Mouse (Mus musculus) ES-CJ7 (cell line): ENCODE data around the gene Ccdc88b.

Experiments
- DNase-seq: peaks from one replicate; pipeline ENCODE4 v3.0.0; 2011; ENCODE audit warnings: low read depth, low spot score

Ccdc88b gene

DNA sequence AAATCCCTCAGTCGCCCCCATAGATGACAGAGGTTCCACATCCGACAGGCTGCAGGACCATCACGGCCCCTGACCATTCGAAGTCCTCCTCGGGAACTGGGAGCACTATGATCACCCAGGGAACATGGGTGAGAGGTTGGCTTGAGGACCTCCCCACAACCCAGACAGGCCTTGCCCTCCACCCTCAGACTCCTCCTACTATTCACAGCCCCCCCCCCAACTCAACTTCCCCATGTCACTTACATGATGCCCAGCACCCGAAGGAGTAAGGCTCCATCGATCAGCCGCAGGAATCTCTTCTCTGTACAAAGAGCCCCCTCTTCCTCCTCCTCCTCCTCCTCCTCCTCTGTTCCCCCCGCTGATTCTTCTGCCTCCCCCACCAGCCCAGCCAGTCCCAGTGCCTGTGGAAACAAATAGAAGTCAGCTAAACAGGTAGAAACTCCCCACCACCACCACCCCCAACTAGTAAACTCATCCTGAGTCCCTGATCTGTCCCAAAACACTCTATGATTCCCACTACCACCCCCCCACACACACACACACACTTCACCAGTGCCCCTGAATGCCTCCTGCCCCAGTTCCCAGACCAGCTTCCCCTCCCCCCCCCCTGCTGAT lies 513 bp downstream of the Ccdc88b start:
- no peak for DNase-seq

DNA sequence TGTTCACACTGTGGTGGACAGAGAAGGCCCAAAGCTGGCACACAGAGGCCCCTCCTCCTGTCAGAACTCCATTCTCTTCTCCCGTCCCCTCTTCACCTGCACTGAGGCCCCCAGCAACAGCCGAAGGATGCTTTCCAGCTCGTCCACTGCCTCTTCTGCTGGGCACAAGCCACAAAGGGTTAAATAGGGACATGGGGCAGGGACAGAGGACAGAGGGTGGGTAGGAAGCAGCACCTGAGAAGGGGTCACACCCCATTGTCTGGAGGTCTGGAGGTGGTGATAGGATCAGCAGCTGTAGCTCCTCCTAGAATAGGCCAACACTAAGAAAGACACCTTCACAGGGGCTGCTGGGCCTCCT lies 1.0 kb downstream of the Ccdc88b start:
- no peak for DNase-seq

- DNase-seq = peak; percentile 59
Measured at GRCm38 (mm10) chr19:6856281-6857002, 1.6 kb downstream of the Ccdc88b start.

GRCm38 (mm10) chr19:6855225-6856031 lies 2.6 kb downstream of the Ccdc88b start:
- peak; percentile 95 for DNase-seq

- no peak for DNase-seq
Measured at GRCm38 (mm10) chr19:6854658-6855057, 3.4 kb downstream of the Ccdc88b start.

- DNase-seq = no peak
Measured at GRCm38 (mm10) chr19:6853903-6854302, 4.1 kb downstream of the Ccdc88b start.

GRCm38 (mm10) chr19:6852393-6853305 lies 5.4 kb downstream of the Ccdc88b start:
- DNase-seq = no peak

- DNase-seq = no peak
Measured at GRCm38 (mm10) chr19:6851497-6851896, 6.5 kb downstream of the Ccdc88b start.

DNA sequence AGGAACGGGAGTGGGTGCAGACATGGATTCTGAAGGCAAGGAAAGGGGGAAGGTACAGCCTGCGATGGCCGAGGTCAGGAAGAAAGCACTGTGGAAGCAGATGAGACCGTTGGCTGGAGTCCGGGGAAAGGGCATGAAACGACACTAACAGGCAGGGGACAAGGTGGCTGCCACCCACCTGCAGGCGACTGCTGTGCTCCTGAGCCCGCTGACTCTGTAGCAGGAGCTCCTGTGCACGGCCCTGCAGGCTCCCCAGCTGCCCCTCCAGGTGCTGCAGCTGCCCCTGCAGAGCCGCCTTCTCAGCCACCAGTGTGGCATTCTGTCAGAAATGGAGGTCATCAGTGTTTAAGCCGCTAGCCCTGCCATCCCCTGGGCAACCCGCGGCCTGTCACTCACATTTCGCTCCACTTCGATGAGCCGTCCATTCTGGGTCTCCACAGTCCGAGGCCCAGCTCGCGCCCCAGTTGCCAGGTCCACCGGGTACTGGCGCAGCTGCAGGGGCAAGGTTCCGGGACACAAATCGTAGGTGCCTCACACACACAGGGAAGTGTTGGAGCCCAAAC lies 8.4 kb downstream of the Ccdc88b start:
- no peak for DNase-seq

- DNase-seq = no peak
Measured at GRCm38 (mm10) chr19:6847841-6848517, 10.0 kb downstream of the Ccdc88b start.

DNA sequence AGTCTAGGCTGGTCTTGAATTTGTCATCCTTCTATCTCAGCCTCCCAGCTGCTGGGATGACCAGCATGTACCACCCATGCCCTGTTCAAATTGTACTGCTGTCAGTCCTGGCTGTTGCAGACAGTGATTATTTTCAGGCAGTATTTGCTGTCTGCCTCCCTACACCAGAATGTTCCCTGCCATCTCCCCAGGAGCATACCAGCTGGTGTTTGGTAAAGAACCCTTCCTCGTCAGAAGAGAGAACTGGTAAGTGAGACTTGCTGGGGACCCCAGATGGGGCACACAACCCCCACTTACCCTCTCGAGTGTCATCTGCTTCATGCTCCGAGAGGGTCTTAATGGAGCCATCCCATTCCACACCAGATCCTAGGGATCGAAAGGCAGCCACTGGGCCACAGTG lies 12.0 kb downstream of the Ccdc88b start:
- DNase-seq = no peak

GRCm38 (mm10) chr19:6842353-6842752 lies 15.7 kb downstream of the Ccdc88b start:
- DNase-seq = no peak

DNA sequence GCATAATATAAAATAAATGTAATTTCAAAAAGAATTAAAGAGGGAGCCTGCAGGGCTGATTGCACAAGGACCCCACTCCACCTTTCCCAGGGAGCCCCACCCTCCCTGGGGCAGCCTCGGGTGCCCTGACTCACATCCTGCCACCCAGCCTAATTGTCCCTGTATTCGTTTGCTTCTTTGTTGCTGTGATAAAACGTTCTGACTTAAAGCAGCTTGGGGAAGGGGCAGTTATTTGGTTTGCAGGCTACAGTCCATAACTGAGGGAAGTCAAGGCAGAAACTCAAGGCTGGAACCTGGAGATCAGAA lies 16.8 kb downstream of the Ccdc88b start:
- no peak for DNase-seq

DNA sequence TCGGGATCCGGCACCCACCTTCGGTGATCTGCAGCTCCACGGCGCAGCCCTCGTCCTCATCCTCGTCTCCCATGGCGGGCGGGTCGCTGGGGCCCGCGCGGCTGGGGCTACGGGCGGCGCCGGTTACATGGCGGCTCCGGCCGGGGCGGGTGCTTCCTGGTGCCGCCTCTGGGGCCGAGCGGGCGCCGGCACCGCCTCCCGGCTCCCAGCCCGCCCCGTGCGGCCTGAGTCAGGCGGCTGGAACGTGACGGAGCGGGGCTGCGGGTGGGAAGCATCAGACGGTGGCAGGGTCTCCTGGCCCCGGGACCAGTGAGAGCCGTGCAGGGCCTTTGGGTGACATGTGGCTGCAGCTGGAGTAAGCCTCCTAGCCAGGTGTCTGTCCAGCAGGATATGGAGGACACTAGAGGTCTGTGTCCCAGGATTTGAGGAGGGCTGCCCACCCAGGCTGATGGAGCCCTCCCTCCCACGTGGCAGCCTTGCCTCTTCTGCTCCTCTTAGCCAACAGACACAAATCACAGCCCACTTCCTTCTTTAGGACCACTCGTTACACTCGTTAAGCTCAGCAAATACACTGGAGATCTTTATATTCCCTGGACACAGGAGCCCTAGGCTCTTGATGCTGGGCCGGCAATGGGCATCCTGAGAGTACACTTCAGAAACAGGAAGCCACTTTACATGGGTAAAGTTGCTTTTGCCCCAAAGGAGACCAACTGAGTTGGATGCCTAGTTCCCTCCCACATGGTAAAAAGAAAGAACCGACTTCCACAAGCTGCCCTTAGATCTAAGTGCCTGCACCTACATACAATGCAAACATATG lies 17.3 kb downstream of the Ccdc88b start, which contains the start of gene Rps6ka4:
Gene Rps6ka4 (minus strand): TSS at position 162 of the 817 bp plus-strand sequence.
- DNase-seq = no peak

GRCm38 (mm10) chr19:6839615-6840474 lies 18.2 kb downstream of the Ccdc88b start:
- peak; percentile 65 for DNase-seq

DNA sequence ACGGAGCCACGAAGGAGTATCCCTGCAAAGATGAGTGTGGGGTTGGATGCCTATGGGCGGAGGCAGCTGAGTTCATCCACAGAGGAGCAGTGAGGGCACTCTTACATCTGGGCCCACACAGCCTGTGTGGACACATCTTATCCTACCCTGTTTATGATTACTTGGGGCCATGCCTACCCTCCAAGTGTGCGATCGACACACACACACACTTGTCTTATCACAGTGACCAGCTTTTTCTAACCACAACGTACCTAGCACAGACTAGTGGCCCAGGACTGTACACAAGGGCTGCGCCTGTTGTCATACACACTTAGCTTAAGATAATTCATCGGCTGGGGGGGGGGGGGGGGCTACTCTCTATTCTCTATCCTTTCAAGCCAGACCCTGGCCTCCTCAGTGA lies 25.6 kb downstream of the Ccdc88b start:
- DNase-seq = no peak

DNA sequence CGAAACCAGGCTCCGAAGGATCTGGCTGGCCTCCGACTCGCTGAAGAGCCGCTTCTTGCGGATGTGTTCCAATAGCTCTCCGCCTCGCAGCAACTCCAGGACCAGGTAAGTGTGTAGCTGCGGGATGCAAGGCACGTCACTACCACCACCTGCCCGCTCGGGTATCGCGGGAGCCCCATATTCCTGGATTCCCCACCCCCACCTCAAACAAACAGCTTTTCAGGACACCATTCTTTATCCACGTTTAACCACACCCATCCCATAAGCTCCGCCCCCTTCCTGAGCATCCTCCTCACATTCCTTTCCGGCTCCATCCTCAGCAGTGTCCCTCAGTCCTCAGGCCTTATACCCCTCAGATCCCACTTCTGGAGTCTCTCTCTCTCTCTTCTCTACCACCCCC lies 26.7 kb downstream of the Ccdc88b start:
- peak; percentile 91 for DNase-seq

DNA sequence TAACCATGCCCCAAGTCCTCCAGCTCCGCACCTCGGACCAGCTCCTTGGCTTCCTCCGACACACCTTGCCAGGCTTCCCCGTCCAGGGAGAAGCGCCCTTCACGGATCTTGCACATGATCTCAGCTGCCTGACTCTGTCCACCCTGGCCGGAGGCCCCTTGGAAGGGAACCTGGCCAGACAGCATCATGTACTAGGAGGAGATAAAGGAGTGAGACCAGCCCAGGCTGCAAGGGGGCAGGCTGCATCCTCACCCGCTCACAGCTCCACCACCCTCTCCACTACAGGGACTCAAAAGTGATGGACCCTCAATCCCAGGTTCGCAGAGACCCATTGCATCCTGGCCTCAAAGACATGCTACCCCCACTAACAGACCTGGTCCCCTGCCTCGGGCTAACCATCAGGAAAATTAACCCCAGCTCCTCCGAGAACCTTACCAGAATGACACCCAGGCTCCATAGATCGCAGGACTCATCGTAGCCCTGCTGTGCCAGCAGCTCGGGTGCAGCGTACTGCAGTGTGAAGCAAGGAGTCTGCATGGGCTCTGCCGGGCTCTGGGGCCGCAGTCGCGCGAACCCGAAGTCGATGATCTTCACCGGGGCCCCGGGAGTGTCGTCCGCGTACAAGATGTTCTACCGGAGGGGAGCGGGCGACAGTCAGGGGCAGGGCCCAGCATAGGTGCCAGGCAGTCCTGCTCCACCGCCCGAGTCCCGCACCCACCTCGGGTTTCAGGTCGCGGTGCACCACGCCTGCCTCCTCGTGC lies 27.3 kb downstream of the Ccdc88b start:
- no peak for DNase-seq
